Mouse (Mus musculus) left cerebral cortex, postnatal 25 days (tissue): ENCODE data around the gene St7. TPM values are rescaled to one million over a fixed set of nuclear protein-coding genes. Genes with fewer than 3 reads are reported as not detected.

Source experiments
- DNase-seq, 2 experiments: peaks; one replicate each; pipeline ENCODE4 v3.0.0; 2022; ENCODE audit warnings: low spot score in 2 of 2, mixed read lengths in 1 of 2
- intact Hi-C: fragments of 180-260 bp; cut with DNase I; formaldehyde crosslinking; loops from one replicate; pipeline ENCODE4 v1.15.1; 2025
- total RNA-seq, 2 experiments: library from RNA; stranded (reverse); gene quantifications; 2 replicates each; pipeline ENCODE4 v1.2.3; 2021

The St7 gene
- total RNA-seq, 2 experiments from 2014 or later, result 34.1 to 34.4 TPM

DNA sequence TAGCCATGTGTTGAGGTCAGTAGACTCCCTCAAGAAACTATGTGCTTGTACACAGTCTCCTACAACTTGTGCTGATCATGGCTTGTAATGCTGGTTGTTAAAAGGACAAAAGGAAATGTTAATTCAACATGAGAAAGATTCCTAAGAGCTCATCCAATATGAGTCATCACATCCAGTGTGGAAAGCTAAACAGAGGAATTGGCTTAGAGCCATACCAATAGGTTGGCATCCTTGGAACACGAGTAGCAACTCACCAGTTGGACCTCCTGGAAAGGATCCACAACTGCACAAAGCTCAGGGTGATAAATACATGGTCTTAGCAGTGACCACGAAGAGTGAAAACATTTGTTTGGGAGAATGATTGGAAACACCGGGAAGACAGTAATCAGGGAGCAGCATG, 230.6 kb downstream of the St7 start:
- peak in 1 of 2 experiments; percentile 35 for DNase-seq
- intact Hi-C loops, result no loop called here

DNA sequence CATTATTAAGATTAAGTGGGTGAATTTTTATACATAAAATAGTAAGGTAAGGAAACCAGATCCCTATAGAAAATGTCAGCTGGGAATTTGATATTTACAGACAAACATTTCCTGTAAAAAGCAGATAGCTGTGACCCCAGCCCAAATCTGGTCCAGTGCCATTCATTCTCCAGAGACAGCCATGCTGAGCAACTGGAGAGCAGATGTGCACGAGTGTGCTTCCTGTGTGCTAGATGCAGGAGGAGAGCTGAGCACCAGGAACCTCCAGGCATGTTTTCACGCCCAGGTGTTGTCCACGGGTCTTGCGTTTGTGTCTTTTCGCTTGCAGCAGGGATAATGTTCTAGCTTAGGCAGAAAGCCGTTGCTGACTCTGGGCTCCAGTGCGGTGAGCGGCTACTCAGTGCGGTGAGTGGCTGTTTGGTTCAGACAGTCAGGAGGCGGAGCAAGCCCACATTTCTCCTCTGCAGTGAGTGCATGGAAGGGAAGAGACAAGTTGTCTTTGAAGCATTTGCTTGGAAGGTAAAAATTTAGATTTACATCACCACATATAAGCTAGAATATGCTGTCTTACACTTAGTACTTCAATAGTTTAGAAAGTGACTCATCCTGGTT, 231.3 kb downstream of the St7 start:
- peak in 1 of 2 experiments; percentile 72 for DNase-seq
- intact Hi-C loops, result no loop called here

DNA sequence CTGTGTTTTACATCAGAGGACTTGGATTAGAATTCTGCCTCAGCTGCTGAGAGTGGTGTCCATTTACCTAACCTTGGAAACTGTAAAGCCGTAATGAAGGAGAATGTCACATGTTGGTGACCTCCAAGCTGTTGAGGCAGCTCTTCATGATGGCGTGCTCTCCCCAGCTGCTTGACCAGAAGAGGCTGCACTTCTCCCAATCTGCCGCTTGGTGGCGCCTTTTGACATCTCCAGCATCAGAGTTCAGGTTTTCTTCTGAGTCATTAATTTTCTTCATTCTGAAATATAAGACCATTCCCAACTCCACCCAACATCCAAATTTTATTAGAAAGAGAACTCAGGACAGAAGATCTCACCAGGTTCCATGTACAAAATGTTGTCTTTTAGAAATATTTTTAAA, 232.5 kb downstream of the St7 start:
- no peak for DNase-seq
- intact Hi-C loops, result loop anchor here (5.0 kb wide), 1 partner anchor 152 kb away; no protein-coding TSS in a partner anchor

DNA sequence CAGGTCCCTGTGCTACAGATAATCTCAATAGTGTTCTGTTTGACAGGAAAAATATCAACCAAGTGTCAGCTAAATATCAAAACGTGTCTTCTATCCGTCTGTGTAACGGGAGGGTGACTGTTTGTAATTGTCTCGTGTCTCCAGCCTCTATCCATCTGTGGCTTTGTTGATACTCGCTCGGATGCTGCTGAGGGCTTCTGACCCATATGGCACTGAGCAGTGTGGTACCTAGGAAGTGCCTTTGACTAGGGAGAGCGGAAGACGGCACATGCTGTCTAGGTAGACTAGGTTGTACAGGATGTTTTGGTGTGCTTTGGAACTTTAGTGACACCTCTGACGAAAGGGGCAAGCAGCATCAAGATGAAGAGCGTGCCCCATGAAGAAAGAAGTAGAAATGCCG, 235.0 kb downstream of the St7 start:
- no peak for DNase-seq
- intact Hi-C loops, result loop anchor here (5.0 kb wide), 1 partner anchor 150 kb away; no protein-coding TSS in a partner anchor

DNA sequence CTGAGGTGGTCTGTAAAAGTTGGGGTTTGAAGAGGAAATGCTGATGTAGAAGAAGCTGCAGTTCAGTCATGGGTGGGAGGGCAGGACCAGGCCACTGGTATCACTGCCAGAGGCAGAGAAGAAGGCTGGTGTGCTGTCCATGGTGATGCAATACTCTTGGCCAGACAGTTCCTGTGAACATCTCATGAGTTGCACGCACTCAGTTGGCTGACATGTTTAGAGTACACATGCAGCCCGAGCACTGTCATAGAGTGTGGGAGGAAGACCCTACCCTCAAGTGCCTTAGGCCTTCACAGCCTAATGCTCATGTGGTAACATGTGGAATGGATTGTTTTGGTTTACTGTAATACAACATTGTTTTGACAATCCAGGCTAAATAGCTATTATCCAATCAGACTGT, 238.5 kb downstream of the St7 start:
- intact Hi-C loops, result no loop called here
- no peak for DNase-seq

DNA sequence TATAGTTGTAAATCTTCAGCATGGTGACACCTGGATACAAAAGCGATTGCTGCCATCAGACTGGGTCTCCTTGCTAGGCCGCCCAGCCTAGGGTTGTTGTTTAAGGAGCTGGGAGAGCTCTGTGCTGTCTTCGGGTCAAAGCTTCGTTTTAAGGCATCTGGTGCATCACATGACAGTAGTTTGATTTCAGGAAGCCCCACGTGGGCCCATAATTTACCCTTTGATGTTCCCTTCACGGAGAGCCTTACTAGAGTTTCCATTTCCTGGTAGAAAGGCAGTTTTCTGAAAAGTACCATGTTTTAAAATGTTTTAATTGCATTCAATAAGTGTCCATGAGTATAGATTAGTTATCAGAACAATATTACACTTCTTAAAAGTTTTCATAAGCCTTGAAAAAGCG, 239.1 kb downstream of the St7 start:
- no peak for DNase-seq
- intact Hi-C loops, result no loop called here

DNA sequence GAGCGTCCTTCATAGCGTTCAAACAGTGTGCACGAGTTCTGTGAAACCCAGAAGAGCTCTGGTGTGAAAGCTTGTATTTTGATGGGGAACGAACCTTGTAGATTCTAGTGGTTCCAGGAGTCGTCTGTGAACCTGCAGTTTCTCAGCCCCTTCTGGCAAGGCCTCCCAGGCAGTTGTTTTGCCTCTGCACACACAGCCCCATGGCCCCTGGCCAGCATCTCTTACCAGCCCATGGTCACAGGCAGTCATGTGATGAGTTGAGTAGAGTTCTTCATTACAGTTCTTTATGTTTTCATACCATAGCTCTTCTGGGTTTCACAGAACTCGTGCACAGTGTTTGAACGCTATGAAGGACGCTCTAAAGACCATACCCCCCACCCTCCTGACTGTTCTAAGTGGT, 240.1 kb downstream of the St7 start:
- DNase-seq, result no peak
- intact Hi-C loops, result no loop called here

DNA sequence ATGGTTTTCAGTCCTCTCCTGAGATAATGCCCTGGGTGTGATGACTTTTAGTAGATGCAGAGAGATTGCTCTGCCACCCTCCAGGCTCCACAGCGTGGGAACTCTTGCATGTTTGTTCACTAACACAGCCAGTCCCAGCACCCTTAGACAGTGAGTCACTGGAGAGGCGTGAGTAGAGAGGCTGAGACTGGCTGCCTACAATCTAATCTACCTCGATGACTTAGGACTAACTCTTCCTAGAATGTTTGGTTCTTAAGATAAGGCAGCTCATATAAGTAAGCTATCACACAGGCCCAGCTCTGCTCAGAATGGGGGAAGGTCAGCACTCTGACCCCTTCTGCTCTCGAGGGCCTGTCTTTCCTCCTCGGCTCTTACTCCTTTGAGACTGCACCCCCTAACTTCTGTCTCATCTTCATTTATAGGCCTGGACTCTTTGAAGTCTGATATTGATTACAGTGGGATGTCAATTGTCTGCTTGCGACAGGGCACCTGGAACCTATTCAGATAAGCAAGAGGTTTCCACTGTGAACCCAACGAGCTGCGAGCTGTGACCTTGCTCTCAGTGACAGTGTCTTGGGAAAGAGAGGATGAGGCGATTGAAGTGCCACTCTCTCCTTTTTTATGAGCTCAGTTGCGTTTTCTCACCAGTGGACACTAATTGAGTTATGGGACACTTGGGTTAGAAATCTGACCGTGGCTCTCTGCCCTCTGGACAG, 246.1 kb downstream of the St7 start:
- peak in 1 of 2 experiments; percentile 73 for DNase-seq
- intact Hi-C loops, result no loop called here

DNA sequence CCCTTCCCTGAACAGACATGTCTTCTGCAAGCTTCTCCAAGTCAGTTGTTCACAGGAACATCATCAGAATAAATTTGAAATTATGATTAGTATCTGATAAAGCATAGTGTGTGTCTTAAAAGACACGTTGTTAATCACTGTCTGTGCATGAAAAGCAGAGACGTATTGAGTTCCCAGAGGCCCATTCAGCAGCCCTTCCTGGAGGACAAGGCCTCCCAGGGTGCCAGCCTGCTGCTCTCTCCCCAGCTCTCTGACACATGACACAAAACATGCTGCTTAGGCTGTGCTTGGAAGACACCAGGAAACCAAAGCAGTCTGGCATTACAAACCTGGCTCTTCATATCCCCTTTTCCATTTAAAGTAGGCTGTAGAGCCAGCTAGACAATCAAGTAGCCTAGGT, 249.2 kb downstream of the St7 start:
- DNase-seq, result no peak
- intact Hi-C loops, result no loop called here

DNA sequence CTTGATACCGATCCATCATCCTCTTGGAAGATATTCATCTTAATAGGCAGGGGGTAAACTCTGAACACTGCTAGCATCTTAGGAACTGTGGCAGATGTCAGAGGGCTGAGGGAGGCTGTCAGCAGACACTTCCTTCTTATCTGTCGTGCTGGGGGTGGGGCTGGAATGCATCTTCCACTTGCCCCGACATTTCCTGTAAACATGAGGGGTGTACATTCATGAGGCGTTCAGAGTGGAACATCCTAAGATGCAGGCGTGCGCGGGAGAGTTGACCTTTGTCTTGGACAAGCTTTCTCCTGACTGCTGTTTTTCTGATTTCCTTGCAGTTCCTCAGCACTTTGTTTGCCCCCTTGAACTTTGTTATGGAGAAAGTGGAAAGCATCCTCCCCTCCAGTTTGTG, 249.6 kb downstream of the St7 start:
- intact Hi-C loops, result no loop called here

DNA sequence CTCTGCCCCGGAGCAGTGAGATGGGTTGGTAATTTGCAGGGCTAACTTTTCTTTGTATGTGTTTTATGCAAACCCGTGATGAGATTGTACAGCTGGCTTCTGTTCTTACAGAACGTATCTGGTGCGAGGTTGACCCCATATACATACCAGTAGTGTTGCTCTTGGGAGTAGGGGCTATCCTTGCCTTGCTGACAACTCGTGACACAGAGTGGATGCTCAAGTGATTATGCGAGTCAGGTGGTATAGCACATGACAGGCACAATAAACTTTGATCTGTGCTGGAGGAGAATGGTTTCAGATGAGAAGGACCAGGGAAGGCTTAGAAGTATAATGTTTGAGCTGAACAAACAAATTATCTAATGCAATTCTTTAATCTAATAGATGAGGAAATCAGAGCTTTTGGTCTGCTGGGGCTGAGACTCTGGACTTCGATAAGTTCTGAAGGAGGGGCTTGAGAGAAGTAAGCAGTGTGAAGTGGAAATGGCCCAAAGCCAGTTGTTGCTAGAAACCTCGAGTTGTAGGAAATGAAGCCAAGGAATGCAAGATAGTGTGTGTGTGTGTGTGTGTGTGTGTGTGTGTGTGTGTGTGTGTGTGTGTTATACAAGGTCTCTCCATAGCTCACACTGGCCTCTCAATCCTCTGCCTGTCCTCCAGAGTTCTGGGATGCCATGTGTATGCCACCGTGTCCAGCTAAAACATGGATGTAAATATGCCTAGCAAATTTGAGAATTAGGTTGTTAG, 251.3 kb downstream of the St7 start:
- DNase-seq, result no peak
- intact Hi-C loops, result no loop called here

More for the DNA sequence above, 249.6 kb downstream of the St7 start:
- no peak for DNase-seq

DNA sequence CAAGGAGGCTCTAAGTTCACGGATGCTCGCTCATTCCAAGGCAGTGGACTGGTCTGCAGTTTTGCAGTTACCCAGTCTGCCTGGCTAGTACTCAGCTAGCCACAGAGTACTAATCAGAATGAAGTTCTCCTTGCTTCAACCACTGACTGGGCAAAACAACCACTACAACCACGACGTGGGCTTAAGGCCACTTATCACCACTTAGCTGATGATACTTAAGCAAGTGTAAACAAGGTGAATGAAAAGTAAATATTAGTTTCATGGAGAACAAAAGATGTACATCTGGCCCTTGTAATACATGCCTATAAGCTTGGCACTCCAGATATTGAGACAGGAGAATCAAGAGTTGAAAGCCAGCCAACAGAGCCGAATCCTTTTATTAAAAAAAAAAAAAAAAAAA, 253.7 kb downstream of the St7 start:
- intact Hi-C loops, result no loop called here
- no peak for DNase-seq

DNA sequence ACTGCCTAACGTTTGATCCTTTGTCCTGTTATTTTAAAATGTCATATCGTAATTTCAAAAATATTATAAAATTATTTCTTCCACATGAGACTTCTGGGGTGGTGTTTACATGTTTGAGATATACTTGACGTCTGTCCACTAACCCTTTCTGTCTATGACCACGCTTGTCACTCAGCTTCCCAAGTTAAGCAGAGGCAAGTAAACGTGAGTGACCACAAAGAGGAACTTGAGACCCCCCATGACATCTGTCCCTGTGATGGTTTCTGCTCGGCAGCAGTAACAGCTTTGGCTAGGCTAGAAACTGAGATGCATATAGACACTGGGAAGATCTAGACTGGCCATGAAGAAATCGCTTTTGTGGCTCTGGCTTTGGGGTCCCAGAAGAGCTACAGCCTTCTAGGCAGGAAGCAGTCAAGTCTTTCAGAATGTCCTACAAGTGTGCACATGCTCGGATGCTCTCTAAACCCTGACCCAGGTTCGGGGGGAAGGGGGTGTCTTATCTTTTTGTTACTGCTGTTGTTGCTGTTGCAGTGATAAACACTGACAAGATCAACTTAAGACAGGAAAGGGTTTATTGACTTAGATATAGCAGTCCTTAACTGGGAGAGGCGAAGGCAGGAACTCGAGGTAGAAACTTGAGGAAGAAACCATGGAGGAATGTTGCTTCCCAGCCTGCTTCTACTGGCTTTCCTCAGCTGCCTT, 254.5 kb downstream of the St7 start:
- intact Hi-C loops, result no loop called here
- DNase-seq, result no peak

DNA sequence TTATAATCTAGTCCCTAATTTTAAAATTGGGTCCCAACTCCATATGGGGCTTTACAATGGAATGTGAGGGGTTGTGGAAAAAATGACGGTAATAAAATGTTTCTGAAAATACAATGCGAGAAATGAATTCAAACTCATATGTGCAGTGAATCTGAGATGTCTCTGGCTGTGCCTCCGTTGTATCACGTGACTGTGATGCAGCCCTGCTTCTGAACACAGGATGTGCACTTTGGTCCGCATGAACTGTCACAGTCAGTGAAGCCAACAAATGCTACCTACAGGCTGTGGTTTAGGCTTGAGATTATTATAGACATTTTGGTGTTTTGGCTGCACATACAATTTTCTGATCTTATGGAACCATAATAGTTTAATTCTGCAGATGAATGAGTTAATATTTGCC, 256.4 kb downstream of the St7 start:
- intact Hi-C loops, result no loop called here
- DNase-seq, result no peak

DNA sequence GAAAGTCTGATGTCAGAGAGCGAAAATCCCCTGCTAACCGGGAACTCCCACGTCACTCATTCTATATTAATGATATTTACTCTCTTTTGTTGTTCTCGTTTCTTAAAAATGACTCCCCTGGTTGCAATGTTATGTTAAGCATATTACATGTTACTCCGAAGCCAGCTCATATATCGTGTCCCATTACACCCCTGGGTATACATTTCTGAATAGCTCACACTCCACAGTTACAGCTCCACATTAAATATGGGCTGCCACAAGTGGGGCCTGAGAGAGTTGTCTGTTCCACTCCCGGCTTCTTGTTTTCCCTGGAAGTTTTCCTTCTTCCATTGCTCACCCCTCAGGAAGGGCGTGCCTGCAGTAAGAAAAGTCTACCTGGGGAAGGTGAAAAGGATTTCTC, 259.0 kb downstream of the St7 start:
- intact Hi-C loops, result no loop called here
- DNase-seq, result no peak

DNA sequence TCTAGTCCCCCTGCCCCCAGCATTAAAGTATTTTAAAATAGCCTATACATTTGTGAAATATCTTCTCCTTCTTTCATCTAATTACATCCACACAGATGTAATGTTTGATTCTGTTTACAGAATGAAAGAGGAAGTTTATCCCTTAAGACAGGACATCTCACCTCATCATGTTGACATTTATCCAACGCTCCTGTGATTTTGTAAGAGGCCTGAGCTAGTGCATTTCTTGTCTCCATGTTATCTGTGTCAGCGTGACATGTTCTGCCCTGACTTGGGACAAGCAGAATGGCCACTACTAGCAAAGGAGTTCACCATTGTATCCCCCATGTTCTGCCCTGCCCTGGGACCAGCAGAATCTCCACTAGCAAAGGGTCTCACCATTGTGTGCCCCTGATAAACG, 270.7 kb downstream of the St7 start:
- DNase-seq, result no peak
- intact Hi-C loops, result no loop called here

DNA sequence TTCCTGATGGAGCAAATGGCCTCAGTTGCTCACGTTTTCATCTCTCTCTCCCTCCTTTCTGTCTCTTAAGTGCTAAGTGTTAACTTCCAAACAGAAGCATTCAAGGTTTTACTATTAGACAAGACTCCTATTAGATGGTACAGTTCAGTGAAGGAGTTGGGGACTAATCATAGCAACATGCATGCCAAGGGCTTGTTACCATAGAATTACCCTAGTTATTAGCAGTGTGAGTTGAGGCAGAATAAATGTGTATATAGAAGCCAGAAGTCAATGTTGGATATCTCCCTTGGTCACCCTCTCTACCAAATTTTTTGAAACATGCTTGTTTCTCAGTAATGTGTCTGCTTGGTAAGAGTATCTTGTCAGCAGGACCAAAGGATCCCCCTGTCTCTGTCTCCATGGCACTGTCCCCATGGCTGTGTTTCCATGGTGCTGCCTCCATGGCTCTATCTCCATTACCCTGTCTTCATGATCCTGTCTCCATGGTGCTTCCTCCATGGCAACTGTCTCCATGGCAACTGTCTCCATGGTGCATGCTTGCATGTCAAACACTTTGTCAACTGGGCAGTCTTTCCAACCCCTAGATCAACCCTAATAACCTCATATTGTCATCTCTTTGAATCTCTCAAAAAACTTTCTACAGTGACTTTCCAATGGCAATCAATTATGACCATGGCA, 275.9 kb downstream of the St7 start:
- intact Hi-C loops, result no loop called here
- DNase-seq, result no peak

DNA sequence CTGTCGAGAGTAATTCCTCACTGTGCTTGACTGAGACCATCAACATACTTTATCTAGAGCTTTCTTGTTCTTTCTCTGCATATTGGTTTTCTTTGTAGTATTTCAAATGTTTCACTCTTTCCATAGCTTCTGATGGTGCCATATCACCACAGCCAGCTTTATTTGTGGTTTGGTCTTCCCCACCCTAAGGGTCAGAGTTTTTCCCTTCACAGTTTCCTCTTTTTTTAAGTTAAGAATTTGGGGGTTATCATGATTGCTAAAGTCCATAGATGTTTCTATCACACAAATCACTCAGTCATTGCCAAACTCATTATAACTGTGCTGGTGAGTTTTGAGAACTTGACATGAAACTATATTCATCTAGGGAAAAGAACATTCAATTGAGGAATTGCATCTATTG, 277.1 kb downstream of the St7 start:
- DNase-seq, result no peak
- intact Hi-C loops, result no loop called here

DNA sequence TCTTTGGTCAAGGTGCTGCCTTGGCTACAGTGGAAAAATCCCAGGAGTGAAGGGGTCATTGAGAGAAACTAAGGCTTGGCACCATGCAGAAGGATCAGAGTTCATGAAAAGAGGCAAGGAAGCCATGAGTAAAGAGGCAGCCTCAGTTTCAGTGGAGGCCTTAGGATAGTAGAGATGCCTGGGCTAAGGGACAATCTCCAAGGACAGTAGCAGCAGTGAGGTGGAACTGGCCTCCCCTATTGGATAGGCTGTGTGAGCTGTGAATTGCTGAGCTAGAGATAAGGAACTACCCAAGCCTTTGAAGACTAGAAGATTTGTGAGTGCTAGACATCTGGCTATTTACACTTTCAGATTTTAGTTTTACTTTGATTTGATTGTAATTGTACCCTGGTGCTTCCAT, 278.7 kb downstream of the St7 start:
- intact Hi-C loops, result no loop called here

DNA sequence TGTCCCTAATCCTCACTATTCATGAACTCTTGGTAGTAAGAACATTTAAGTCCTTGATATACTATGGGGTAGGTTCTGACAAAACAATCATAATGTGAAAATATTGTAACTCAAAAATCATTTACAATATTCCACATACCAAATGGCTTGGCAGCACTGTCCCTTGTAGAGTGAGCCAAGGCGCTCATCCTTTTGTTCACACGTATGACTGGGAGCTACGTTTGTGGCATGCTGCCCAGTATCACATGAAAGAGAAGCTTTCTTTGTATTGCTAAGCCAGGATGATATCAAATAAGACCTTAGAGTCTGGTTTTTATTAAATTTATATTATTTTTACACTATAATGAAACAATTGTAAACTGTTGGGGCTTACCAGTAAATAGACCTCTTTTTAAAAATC, 281.7 kb downstream of the St7 start:
- peak in 1 of 2 experiments; percentile 49 for DNase-seq
- intact Hi-C loops, result no loop called here

More for the DNA sequence above, 278.7 kb downstream of the St7 start:
- DNase-seq, result no peak
